Mouse (Mus musculus): ENCODE results near the gene Fam193a. TPM values are rescaled to one million over a fixed set of nuclear protein-coding genes. Genes with fewer than 3 reads are reported as not detected.

The Fam193a gene
- polyA plus RNA-seq, 1 experiment from 2014 or later: 8.7 TPM

GRCm38 (mm10) chr5:34395850-34396540 is 26.3 kb downstream of the Fam193a start:
- Histone ChIP-seq H3K4me3 (replicated peaks; ENCODE audit: low read length) (no peak overlapping the region), H3K27me3 (ENCODE audit: control insufficient read depth, insufficient read depth, low read length) (no peaks in the 10 kb centered on the region), H3K4me1 (ENCODE audit: control insufficient read depth, insufficient read depth, low read length) (peaks cover 5% of the 10 kb centered on the region; the same call in 1 of the 2 replicates), H3K27ac (ENCODE audit: low read length) (no peak overlapping the region), H3K9ac (ENCODE audit: low read length) (no peak overlapping the region), H3K9me3 (replicated peaks; ENCODE audit: control insufficient read depth, low read length) (no peaks in the 10 kb centered on the region), H3K36me3 (ENCODE audit: control insufficient read depth, insufficient read depth, low read length) (no peaks in the 10 kb centered on the region), H3K4me2 (ENCODE audit: low read depth, low read length) (no peak overlapping the region)
- WGBS: 61% methylated on average over 2 of the region's 2 CpGs
- no peak for ATAC-seq (ENCODE audit: insufficient read depth, low FRiP score)

- H3K4me2 ChIP-seq (ENCODE audit: low read depth, low read length): no peak overlapping the region
- no peaks in the 10 kb centered on the region for H3K36me3 ChIP-seq (ENCODE audit: control insufficient read depth, insufficient read depth, low read length)
- WGBS: 90% methylated on average over 2 of the region's 2 CpGs
- H3K4me3 ChIP-seq (replicated peaks; ENCODE audit: low read length): no peak overlapping the region
- H3K9ac ChIP-seq (ENCODE audit: low read length): no peak overlapping the region
- H3K4me1 ChIP-seq (ENCODE audit: control insufficient read depth, insufficient read depth, low read length): peaks cover 5% of the 10 kb centered on the region; the same call in 1 of the 2 replicates
- ATAC-seq (ENCODE audit: insufficient read depth, low FRiP score): no peak
- H3K27ac ChIP-seq (ENCODE audit: low read length): no peak overlapping the region
- no peaks in the 10 kb centered on the region for H3K27me3 ChIP-seq (ENCODE audit: control insufficient read depth, insufficient read depth, low read length)
- H3K9me3 ChIP-seq (replicated peaks; ENCODE audit: control insufficient read depth, low read length): no peaks in the 10 kb centered on the region
Observed at GRCm38 (mm10) chr5:34397866-34398265, 28.1 kb downstream of the Fam193a start.

- 71% methylated on average over 1 of the region's 1 CpGs for WGBS
- no peaks in the 10 kb centered on the region for H3K9me3 ChIP-seq (replicated peaks; ENCODE audit: control insufficient read depth, low read length)
- no peak overlapping the region for H3K4me3 ChIP-seq (replicated peaks; ENCODE audit: low read length)
- H3K4me2 ChIP-seq (ENCODE audit: low read depth, low read length): no peak overlapping the region
- H3K36me3 ChIP-seq (ENCODE audit: control insufficient read depth, insufficient read depth, low read length): no peaks in the 10 kb centered on the region
- peaks cover 8% of the 10 kb centered on the region for H3K4me1 ChIP-seq (ENCODE audit: control insufficient read depth, insufficient read depth, low read length)
- H3K27me3 ChIP-seq (ENCODE audit: control insufficient read depth, insufficient read depth, low read length): no peaks in the 10 kb centered on the region
- H3K9ac ChIP-seq (ENCODE audit: low read length): no peak overlapping the region
- ATAC-seq (ENCODE audit: insufficient read depth, low FRiP score): no peak
- no peak overlapping the region for H3K27ac ChIP-seq (ENCODE audit: low read length)
Observed at GRCm38 (mm10) chr5:34398326-34398725, 28.6 kb downstream of the Fam193a start.

DNA sequence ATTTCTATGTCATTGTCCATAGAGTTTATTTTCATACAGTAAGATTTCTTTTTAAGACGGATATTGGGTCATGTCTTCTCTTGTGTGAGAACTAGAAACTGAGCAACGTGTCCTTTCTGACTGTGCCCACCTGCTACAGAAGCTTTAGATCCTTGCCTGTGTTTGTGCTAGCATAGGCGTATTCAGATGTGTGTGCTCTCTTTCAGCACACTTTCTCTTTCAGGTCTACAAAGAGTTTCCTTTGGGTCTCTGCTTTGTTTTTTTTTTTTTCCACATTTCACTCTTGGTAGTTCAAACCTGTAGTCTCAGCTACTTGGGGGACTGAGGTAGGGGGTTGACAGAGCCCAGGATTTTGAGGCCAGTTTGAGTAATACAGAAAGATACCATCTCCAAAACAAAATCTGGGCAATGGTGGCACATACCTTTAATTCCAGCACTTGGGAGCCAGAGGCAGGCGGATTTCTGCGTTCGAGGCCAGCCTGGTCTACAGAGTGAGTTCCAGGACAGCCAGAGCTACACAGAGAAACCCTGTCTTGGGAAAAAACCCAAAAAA is 37.7 kb downstream of the Fam193a start:
- WGBS: 83% methylated on average over 6 of the region's 6 CpGs
- ATAC-seq (ENCODE audit: insufficient read depth, low FRiP score): no peak
- H3K36me3 ChIP-seq (ENCODE audit: control insufficient read depth, insufficient read depth, low read length): no peaks in the 10 kb centered on the region

GRCm38 (mm10) chr5:34409002-34409401 is 39.3 kb downstream of the Fam193a start:
- no peak overlapping the region for H3K4me3 ChIP-seq (replicated peaks; ENCODE audit: low read length)
- no peak overlapping the region for H3K4me2 ChIP-seq (ENCODE audit: low read depth, low read length)
- no peaks in the 10 kb centered on the region for H3K9me3 ChIP-seq (replicated peaks; ENCODE audit: control insufficient read depth, low read length)
- WGBS: 47% methylated on average over 1 of the region's 1 CpGs
- H3K27ac ChIP-seq (ENCODE audit: low read length): no peak overlapping the region
- H3K9ac ChIP-seq (ENCODE audit: low read length): no peak overlapping the region
- no peaks in the 10 kb centered on the region for H3K36me3 ChIP-seq (ENCODE audit: control insufficient read depth, insufficient read depth, low read length)
- H3K27me3 ChIP-seq (ENCODE audit: control insufficient read depth, insufficient read depth, low read length): no peaks in the 10 kb centered on the region
- no peak for ATAC-seq (ENCODE audit: insufficient read depth, low FRiP score)
- H3K4me1 ChIP-seq (ENCODE audit: control insufficient read depth, insufficient read depth, low read length): 0 out of 2 replicates have a peak, but pooled peaks cover 4% of the 10 kb centered on the region

More for the DNA sequence above, 37.7 kb downstream of the Fam193a start:
- Histone ChIP-seq H3K27me3 (ENCODE audit: control insufficient read depth, insufficient read depth, low read length) (no peaks in the 10 kb centered on the region), H3K4me2 (ENCODE audit: low read depth, low read length) (no peak overlapping the region), H3K4me1 (ENCODE audit: control insufficient read depth, insufficient read depth, low read length) (peaks cover 7% of the 10 kb centered on the region; the same call in 1 of the 2 replicates), H3K27ac (ENCODE audit: low read length) (no peak overlapping the region), H3K4me3 (replicated peaks; ENCODE audit: low read length) (no peak overlapping the region), H3K9me3 (replicated peaks; ENCODE audit: control insufficient read depth, low read length) (no peaks in the 10 kb centered on the region), H3K9ac (ENCODE audit: low read length) (no peak overlapping the region)

- no peaks in the 10 kb centered on the region for H3K9me3 ChIP-seq (replicated peaks; ENCODE audit: control insufficient read depth, low read length)
- no peak overlapping the region for H3K4me2 ChIP-seq (ENCODE audit: low read depth, low read length)
- H3K9ac ChIP-seq (ENCODE audit: low read length): no peak overlapping the region
- H3K4me3 ChIP-seq (replicated peaks; ENCODE audit: low read length): no peak overlapping the region
- no peaks in the 10 kb centered on the region for H3K36me3 ChIP-seq (ENCODE audit: control insufficient read depth, insufficient read depth, low read length)
- H3K27me3 ChIP-seq (ENCODE audit: control insufficient read depth, insufficient read depth, low read length): no peaks in the 10 kb centered on the region
- 83% methylated on average over 4 of the region's 4 CpGs for WGBS
- H3K4me1 ChIP-seq (ENCODE audit: control insufficient read depth, insufficient read depth, low read length): 0 out of 2 replicates have a peak, but pooled peaks cover 4% of the 10 kb centered on the region
- H3K27ac ChIP-seq (ENCODE audit: low read length): no peak overlapping the region
- no peak for ATAC-seq (ENCODE audit: insufficient read depth, low FRiP score)
Observed at GRCm38 (mm10) chr5:34410819-34411218, 41.1 kb downstream of the Fam193a start.

DNA sequence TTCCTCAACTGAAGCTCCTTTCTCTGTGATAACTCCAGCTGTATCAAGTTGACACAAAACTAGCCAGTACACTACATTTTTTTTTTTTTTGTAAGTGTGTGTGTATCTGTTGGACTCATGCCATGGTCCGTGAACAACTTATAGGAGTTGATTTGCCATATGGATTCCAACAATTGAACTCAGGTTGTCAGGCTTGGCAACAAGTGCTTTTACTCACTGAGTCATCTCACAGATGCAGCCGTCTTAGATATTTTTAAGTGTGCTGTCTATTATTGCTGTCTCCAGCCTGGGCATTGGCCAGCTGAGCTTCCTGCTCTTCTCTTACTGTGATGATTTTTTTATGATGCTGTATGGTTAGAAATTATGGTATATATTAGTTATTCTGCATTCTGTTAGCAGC is 44.2 kb downstream of the Fam193a start:
- H3K27me3 ChIP-seq (ENCODE audit: control insufficient read depth, insufficient read depth, low read length): no peaks in the 10 kb centered on the region
- 48% methylated on average over 2 of the region's 2 CpGs for WGBS
- no peak overlapping the region for H3K4me3 ChIP-seq (replicated peaks; ENCODE audit: low read length)
- no peak overlapping the region for H3K4me2 ChIP-seq (ENCODE audit: low read depth, low read length)
- H3K36me3 ChIP-seq (ENCODE audit: control insufficient read depth, insufficient read depth, low read length): no peaks in the 10 kb centered on the region
- no peak overlapping the region for H3K9ac ChIP-seq (ENCODE audit: low read length)
- no peak for ATAC-seq (ENCODE audit: insufficient read depth, low FRiP score)
- H3K4me1 ChIP-seq (ENCODE audit: control insufficient read depth, insufficient read depth, low read length): 0 out of 2 replicates have a peak, but pooled peaks cover 4% of the 10 kb centered on the region
- H3K9me3 ChIP-seq (replicated peaks; ENCODE audit: control insufficient read depth, low read length): no peaks in the 10 kb centered on the region
- H3K27ac ChIP-seq (ENCODE audit: low read length): no peak overlapping the region

DNA sequence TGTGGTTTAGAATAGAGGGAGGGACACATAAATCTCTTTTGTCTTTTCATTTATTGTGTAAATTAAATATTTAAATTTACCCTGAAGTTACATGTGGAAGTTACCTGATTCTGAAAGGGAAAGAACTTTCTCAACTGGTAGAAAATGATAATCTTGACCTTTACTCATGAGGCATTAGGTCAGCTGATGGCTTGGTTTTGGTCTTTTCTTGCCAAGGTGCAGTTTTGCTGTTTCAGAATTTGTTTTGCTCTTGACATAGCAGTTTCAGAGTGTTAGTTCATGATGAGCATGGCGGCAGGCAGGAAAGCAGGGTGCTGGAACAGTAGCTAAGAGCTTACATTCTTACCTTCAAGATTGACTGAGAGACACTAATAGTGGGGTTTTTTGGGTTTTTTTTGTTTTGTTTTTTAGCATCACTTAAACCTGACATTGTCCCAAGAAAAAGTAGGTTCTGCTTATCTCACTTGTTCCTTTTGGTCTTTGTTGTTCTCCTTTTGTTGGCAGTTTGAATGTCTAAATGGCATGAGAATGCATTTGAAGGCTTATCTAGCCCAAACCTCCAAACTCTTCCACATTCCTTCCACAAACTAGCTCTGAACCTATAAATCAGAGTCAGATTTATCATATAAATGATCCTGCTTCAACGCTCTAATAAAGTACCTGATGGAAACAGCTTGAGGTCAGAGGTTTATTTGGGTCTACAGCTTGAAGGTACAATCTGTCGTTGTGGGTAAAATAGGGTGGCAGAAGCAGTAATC is 47.7 kb downstream of the Fam193a start:
- 62% methylated on average over 3 of the region's 3 CpGs for whole genome bisulfite sequencing
- Histone ChIP-seq H3K4me1 (ENCODE audit: control insufficient read depth, insufficient read depth, low read length) (no peaks in the 10 kb centered on the region), H3K4me3 (replicated peaks; ENCODE audit: low read length) (no peak overlapping the region), H3K27me3 (ENCODE audit: control insufficient read depth, insufficient read depth, low read length) (no peaks in the 10 kb centered on the region), H3K4me2 (ENCODE audit: low read depth, low read length) (no peak overlapping the region), H3K36me3 (ENCODE audit: control insufficient read depth, insufficient read depth, low read length) (0 out of 2 replicates have a peak, but pooled peaks cover 14% of the 10 kb centered on the region), H3K27ac (ENCODE audit: low read length) (no peak overlapping the region), H3K9ac (ENCODE audit: low read length) (no peak overlapping the region), H3K9me3 (replicated peaks; ENCODE audit: control insufficient read depth, low read length) (no peaks in the 10 kb centered on the region)
- ATAC-seq (ENCODE audit: insufficient read depth, low FRiP score): no peak

GRCm38 (mm10) chr5:34419188-34419587 is 49.5 kb downstream of the Fam193a start:
- H3K4me2 ChIP-seq (ENCODE audit: low read depth, low read length): no peak overlapping the region
- no peaks in the 10 kb centered on the region for H3K4me1 ChIP-seq (ENCODE audit: control insufficient read depth, insufficient read depth, low read length)
- H3K4me3 ChIP-seq (replicated peaks; ENCODE audit: low read length): no peak overlapping the region
- WGBS: 81% methylated on average over 1 of the region's 1 CpGs
- no peak overlapping the region for H3K9ac ChIP-seq (ENCODE audit: low read length)
- H3K9me3 ChIP-seq (replicated peaks; ENCODE audit: control insufficient read depth, low read length): no peaks in the 10 kb centered on the region
- ATAC-seq (ENCODE audit: insufficient read depth, low FRiP score): no peak
- H3K36me3 ChIP-seq (ENCODE audit: control insufficient read depth, insufficient read depth, low read length): 0 out of 2 replicates have a peak, but pooled peaks cover 14% of the 10 kb centered on the region
- H3K27ac ChIP-seq (ENCODE audit: low read length): no peak overlapping the region
- no peaks in the 10 kb centered on the region for H3K27me3 ChIP-seq (ENCODE audit: control insufficient read depth, insufficient read depth, low read length)

Data from stomach, embryonic 16.5 days (tissue).